In the genomic region with DNA sequence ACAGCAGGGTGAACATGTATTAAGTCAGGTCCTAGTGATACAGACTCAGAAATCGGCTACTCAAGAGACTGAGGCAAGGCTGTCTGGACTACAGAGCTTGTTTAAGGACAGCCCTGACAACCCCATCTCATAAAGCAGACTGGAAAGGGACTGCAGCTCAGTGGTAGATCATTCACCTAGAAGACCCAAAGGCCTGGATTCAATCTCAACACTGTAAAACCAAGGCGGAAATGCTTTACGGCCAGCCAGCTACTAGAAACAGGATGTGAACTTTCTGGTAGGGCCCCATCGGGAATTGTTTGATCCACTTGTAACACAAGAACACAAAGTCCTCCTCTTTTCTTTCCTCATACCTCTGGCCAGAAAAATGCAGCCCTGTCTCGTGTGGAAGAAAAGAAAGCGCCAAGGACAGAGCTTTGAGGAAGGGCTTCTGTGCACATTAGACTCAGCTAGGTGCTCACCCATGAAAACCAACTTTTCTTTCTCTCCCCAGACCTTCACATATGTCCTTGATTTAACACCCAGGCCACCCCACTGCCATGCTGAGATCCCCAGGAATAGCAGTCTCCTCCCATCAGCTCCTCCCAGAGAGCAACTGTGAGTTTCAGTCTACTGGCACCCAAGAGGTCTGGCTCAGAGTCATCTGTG, we compare ENCODE assay signal across 8 mouse cellular contexts.
DNase-seq lines count a peak whose midpoint lies in the region; ATAC-seq lines count a peak whose summit lies in the region.

No protein-coding gene starts in this region.

- 18% methylated on average over 6 of the region's 6 CpGs for WGBS in heart, embryonic 13.5 days
- WGBS in kidney, embryonic 16.5 days, result 7% methylated on average over 6 of the region's 6 CpGs

- peak overlapping the region; percentile 92 for H3K27ac ChIP-seq in heart, embryonic 13.5 days (replicated peaks)
- peak overlapping the region; percentile 93 for H3K27ac ChIP-seq in kidney, embryonic 16.5 days (ENCODE audit: low read length)

- no peaks in the 10 kb centered on the region for H3K36me3 ChIP-seq in heart, embryonic 13.5 days
- H3K36me3 ChIP-seq in kidney, embryonic 16.5 days (ENCODE audit: insufficient read depth, low read length), result no peaks in the 10 kb centered on the region

- peak; percentile 45 for DNase-seq in CD4-positive helper T cell, adult 2 months (ENCODE audit: low read depth, low spot score)
- DNase-seq in R1 (ENCODE audit: low read depth, low spot score), result peak; percentile 64
- DNase-seq in mesoderm, embryonic 11.5 days (ENCODE audit: low read depth, low spot score), result peak; percentile 58
- DNase-seq in cerebellum, adult 9-10 months, result no peak
- DNase-seq in frontal cortex, postnatal 36 days (ENCODE audit: low spot score in 2 of 2), result no peak
- no peak for DNase-seq in layer of hippocampus, postnatal 10 days (ENCODE audit: low spot score in 2 of 2)

- ATAC-seq in heart, embryonic 13.5 days (ENCODE audit: extremely low read depth, insufficient number of reproducible peaks, low FRiP score, low TSS enrichment), result no peak
- ATAC-seq in kidney, embryonic 16.5 days (ENCODE audit: low FRiP score, low TSS enrichment), result peak; percentile 44

- H3K9me3 ChIP-seq in heart, embryonic 13.5 days, result no peaks in the 10 kb centered on the region
- H3K9me3 ChIP-seq in kidney, embryonic 16.5 days (ENCODE audit: low read length), result no peaks in the 10 kb centered on the region

- H3K9ac ChIP-seq in heart, embryonic 13.5 days, result peak overlapping the region; percentile 62
- H3K9ac ChIP-seq in kidney, embryonic 16.5 days (replicated peaks; ENCODE audit: low read length), result peak overlapping the region; percentile 47; the same call in 1 of the 2 replicates

- H3K4me2 ChIP-seq in heart, embryonic 13.5 days, result peak overlapping the region; percentile 38
- H3K4me2 ChIP-seq in kidney, embryonic 16.5 days (replicated peaks; ENCODE audit: low read depth, low read length), result 0 out of 2 replicates have a peak overlapping the region, but pooled peaks have one; percentile 12

- H3K4me3 ChIP-seq in heart, embryonic 13.5 days, result no peak overlapping the region
- no peak overlapping the region for H3K4me3 ChIP-seq in kidney, embryonic 16.5 days (ENCODE audit: low read length)

- H3K27me3 ChIP-seq in heart, embryonic 13.5 days (replicated peaks), result no peaks in the 10 kb centered on the region
- H3K27me3 ChIP-seq in kidney, embryonic 16.5 days (ENCODE audit: insufficient read depth, low read length), result no peaks in the 10 kb centered on the region

- peaks cover 97% of the 10 kb centered on the region for H3K4me1 ChIP-seq in heart, embryonic 13.5 days
- peaks cover 95% of the 10 kb centered on the region for H3K4me1 ChIP-seq in kidney, embryonic 16.5 days (ENCODE audit: insufficient read depth, low read length)

Comparison
In these comparisons a context has a peak if more than half of its experiments do, and no peak if none do; other contexts are left out.
1. DNase-seq: peak in CD4-positive helper T cell, adult 2 months (single experiment), R1 (single experiment) and mesoderm, embryonic 11.5 days (single experiment); none in cerebellum, adult 9-10 months (single experiment), frontal cortex, postnatal 36 days (0 of 2) and layer of hippocampus, postnatal 10 days (0 of 2).